Mouse (Mus musculus) neutrophil, adult 65 days (primary cell): ENCODE results near the gene Ptafr. TPM values are rescaled to one million over a fixed set of nuclear protein-coding genes. Genes with fewer than 3 reads are reported as not detected.

Experiments used
- total RNA-seq: library from RNA; stranded (reverse); gene quantifications from 2 replicates; pipeline ENCODE4 v1.2.4, GENCODE M21; 2023

Gene Ptafr
- 134 and 153 TPM in 2 replicates for total RNA-seq

DNA sequence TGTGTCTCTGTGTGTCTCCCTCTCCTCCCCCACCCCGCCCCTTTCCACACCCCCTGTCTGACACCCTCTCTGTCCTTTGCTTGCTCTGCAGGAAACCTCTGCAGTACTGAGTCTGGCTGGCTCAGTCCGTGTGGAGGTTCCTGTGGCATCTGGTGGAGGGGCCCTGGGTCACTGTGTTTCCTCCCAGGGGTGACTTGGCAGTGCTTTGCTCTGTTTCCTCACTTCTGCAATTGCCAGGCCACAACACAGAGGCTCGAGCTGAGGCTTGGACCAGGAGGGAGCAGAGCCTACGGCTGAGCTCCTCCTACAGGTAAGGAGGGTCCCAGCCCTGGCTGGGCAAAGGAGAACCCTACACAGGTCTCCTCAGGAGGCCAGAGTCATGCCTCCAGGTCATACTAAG lies at the start of gene Ptafr:
Gene Ptafr, plus strand, starts transcription at position 103 of the 400 bp plus-strand sequence.

DNA sequence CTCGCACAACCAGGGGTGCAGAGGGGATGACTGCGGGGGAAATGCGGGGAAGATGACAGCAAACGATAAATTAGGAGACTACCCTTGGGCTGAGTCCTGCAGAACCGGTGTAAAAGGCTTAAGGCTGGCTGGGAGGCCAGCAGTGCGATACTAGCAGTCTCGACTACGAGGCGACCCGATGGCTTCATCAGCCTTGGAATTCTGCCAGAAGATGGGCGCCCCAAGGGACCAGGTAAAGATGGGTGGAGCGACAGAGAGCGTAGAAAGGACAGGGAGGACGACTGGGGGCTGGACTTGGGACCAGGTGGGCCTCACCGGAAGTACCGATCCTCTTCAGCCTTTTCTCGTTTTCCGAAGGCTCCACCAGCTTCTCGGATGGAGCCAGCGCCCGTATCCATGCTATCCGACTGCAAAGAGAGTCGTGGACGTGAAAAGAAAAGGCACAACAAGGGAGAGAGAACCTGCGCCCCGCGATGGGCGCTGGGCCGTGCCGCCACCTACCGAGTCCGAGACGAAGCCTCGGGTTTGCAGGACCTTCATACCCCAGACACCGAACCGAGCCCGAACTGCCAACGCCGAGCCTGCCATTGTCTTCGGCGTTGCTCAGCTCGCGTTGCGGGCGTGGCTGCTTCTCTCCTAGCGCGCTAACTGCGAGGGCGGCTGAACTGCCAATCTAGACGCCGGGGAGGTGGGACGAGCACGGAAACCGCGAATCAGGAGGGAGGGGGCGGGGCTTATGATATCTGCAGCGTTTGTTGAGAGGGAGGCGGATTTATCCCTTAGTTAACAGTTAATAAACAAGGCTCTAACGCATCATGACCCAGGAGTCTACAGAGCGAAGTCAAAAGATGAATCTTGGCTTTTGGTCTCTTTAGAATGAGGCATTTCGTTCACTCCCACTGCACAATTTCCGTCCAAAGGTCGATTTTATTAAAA lies 30.6 kb upstream of the Ptafr start, which contains the start of gene Atpif1:
Gene Atpif1, minus strand, starts transcription at position 679 of the 936 bp plus-strand sequence.

DNA sequence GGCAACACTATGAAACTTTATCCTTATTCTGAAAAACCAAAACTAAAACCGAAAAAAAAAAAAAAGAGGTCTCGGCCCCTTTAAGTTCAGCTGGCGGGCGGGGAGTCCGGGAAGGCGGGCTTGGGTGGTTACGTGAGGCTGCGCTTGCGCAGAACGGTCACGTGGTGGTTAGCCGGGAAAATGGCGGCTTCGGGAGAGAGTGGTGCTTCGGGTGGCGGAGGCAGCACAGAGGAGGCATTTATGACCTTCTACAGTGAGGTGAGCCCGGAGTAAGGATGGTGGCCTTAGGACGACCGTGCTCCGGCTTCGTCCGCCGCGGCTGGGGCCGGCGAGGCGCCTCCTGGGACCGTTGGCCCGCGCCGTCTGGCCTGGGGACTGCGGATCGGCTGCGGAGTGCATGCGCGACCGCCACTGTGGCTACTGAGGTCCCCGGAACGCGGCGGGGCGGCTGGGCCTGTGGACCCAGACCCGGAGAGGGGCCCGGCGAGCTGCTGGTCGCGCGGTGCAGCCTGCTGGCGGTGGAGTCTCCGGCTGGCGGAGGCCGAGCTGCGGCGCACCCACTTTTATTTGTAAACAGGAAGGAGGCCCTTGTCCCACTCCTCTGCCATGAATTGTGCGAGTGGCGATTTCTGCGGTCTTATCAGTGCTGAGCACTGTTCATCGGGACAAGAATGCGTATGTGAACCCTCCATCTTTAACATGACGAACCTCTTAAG lies 28.3 kb upstream of the Ptafr start, which contains the start of gene Dnajc8:
Gene Dnajc8, plus strand, starts transcription at position 145 of the 716 bp plus-strand sequence.

Other genes with a start within 250 kb of the Ptafr start
- gene Trnau1ap, start 234.5 kb upstream of the Ptafr start, total RNA-seq, result 7.3 and 11.0 TPM in 2 replicates
- 23.8 and 28.7 TPM in 2 replicates for gene Rcc1, start 210.5 kb upstream of the Ptafr start, total RNA-seq
- gene Phactr4, start 141.6 kb upstream of the Ptafr start, total RNA-seq, result 20.8 and 21.7 TPM in 2 replicates
- gene Med18, start 100.1 kb upstream of the Ptafr start, total RNA-seq, result 3.0 and 3.4 TPM in 2 replicates
- gene Sesn2, start 53.6 kb upstream of the Ptafr start, total RNA-seq, result 74.6 and 86.3 TPM in 2 replicates
- 105 and 117 TPM in 2 replicates for gene Atpif1, start 30.4 kb upstream of the Ptafr start, total RNA-seq
- 63.2 and 65.5 TPM in 2 replicates for gene Dnajc8, start 28.5 kb upstream of the Ptafr start, total RNA-seq
- 27.0 and 27.7 TPM in 2 replicates for gene Eya3, start 74.9 kb downstream of the Ptafr start, total RNA-seq
- gene Xkr8, start 168.5 kb downstream of the Ptafr start, total RNA-seq, result 4.8 and 5.8 TPM in 2 replicates
- gene Smpdl3b, start 193.2 kb downstream of the Ptafr start, total RNA-seq, result 1.1 and 1.6 TPM in 2 replicates
- 37.6 and 41.8 TPM in 2 replicates for gene Rpa2, start 204.3 kb downstream of the Ptafr start, total RNA-seq
- 265 and 299 TPM in 2 replicates for gene Themis2, start 232.3 kb downstream of the Ptafr start, total RNA-seq